Mouse (Mus musculus) T-helper 2 cell (primary cell): ENCODE results near the gene B4galt5.

Experiments used
- in situ Hi-C: fragments of 300-600 bp; cut with MboI, MseI; formaldehyde crosslinking; loops from one replicate; pipeline ENCODE4 v1.15.1; 2025; ENCODE audit warnings: high pct_unique_total_duplicates

Gene B4galt5

GRCm38 (mm10) chr2:167363272-167364045 is 14.5 kb upstream of the B4galt5 start:
- in situ Hi-C loops, result loop anchor here (25.0 kb wide), 1 partner anchor 824 kb away; no protein-coding TSS in a partner anchor

- in situ Hi-C loops, result loop anchor here (10.0 to 25.0 kb wide), 2 partner anchors 374 to 829 kb away; no protein-coding TSS in a partner anchor
These were observed 9.5 kb upstream of the B4galt5 start for GRCm38 (mm10) chr2:167358499-167358898.

GRCm38 (mm10) chr2:167356885-167357284 is 7.9 kb upstream of the B4galt5 start:
- in situ Hi-C loops, result loop anchor here (10.0 to 25.0 kb wide), 2 partner anchors 372 to 830 kb away; no protein-coding TSS in a partner anchor

- in situ Hi-C loops, result loop anchor here (10.0 to 25.0 kb wide), 2 partner anchors 370 to 833 kb away; no protein-coding TSS in a partner anchor
These were observed 5.7 kb upstream of the B4galt5 start for GRCm38 (mm10) chr2:167354611-167355165.

- in situ Hi-C loops, result loop anchor here (10.0 to 25.0 kb wide), 2 partner anchors 369 to 833 kb away; no protein-coding TSS in a partner anchor
These were observed 5.1 kb upstream of the B4galt5 start for GRCm38 (mm10) chr2:167354046-167354445.

GRCm38 (mm10) chr2:167352496-167352895 is 3.5 kb upstream of the B4galt5 start:
- in situ Hi-C loops, result loop anchor here (10.0 to 25.0 kb wide), 2 partner anchors 368 to 835 kb away; no protein-coding TSS in a partner anchor

GRCm38 (mm10) chr2:167351371-167351951 is 2.5 kb upstream of the B4galt5 start:
- in situ Hi-C loops, result loop anchor here (10.0 to 25.0 kb wide), 2 partner anchors 367 to 836 kb away; no protein-coding TSS in a partner anchor

- in situ Hi-C loops, result loop anchor here (10.0 to 25.0 kb wide), 2 partner anchors 365 to 837 kb away; no protein-coding TSS in a partner anchor
These were observed 1.2 kb upstream of the B4galt5 start for GRCm38 (mm10) chr2:167350126-167350650.

GRCm38 (mm10) chr2:167349283-167349936 is 427 bp upstream of the B4galt5 start:
- in situ Hi-C loops, result no loop called here

GRCm38 (mm10) chr2:167347991-167348375 is 1.0 kb downstream of the B4galt5 start:
- in situ Hi-C loops, result no loop called here

GRCm38 (mm10) chr2:167347361-167347760 is 1.6 kb downstream of the B4galt5 start:
- in situ Hi-C loops, result no loop called here

GRCm38 (mm10) chr2:167345508-167346164 is 3.3 kb downstream of the B4galt5 start:
- in situ Hi-C loops, result no loop called here

- in situ Hi-C loops, result no loop called here
These were observed 4.0 kb downstream of the B4galt5 start for GRCm38 (mm10) chr2:167344871-167345507.

- in situ Hi-C loops, result no loop called here
These were observed 5.4 kb downstream of the B4galt5 start for GRCm38 (mm10) chr2:167343369-167344140.

- in situ Hi-C loops, result no loop called here
These were observed 6.1 kb downstream of the B4galt5 start for GRCm38 (mm10) chr2:167342876-167343275.

GRCm38 (mm10) chr2:167337580-167337979 is 11.4 kb downstream of the B4galt5 start:
- in situ Hi-C loops, result no loop called here

- in situ Hi-C loops, result no loop called here
These were observed 11.8 kb downstream of the B4galt5 start for GRCm38 (mm10) chr2:167337214-167337512.

GRCm38 (mm10) chr2:167336384-167337213 is 12.4 kb downstream of the B4galt5 start:
- in situ Hi-C loops, result no loop called here

- in situ Hi-C loops, result no loop called here
These were observed 13.9 kb downstream of the B4galt5 start for GRCm38 (mm10) chr2:167335066-167335465.
